Mouse (Mus musculus) Muller cell, postnatal 12 days (primary cell): ENCODE measurements at regions not wholly inside any gene's neighbourhood (a gene's known extent, or its start where the extent isn't known, plus 50 kb on each side); places are given as distances from the start of the nearest gene placed in this dataset.

Experiments used
- DNase-seq: peaks from one replicate; pipeline ENCODE4 v3.0.0-alpha.2; 2015; ENCODE audit errors: inconsistent ontology term

DNA sequence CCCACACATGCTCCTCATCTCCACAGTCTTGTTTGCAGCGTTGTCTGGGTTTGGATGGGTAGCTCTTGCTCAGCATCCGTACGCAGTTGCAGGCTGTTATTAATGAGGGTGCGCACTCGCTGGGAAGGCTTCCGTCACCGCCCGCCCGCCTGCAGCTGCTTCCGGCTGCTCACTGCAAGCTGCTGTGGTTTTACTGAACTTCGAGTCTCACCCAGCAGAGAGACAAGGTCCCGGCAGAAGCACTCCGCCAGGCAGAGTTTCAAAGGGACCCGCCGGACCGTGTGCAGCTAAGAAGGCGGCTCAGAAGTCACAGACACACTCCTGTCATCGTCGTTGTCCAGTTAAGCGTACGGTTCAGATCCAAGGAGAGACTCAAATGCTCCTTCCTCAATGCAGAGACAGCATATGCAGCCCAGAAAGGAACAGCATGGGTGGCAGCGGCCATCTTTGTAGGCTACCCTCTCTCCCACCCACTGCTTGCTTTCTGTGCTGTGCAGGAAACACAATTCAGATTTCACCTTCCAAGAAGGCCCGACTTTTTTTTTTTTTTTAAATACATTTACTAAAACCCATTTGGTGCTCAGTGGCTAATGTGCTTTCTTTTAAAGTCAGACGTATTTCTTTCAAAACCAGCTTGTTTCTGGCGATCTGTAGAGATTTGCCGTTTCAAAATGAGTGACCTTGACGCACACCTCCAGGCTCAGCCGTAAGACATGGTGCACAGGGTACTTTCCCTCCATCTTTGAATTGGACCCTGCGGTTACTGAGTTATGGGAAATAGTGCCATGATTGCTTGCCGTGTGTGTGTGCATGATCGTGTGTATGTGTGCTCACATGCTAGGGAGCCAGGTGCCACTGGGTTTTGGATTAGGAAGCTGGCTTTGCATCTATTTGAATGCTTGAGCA is 169.2 kb upstream of the Map3k1 start:
- DNase-seq: no peak

DNA sequence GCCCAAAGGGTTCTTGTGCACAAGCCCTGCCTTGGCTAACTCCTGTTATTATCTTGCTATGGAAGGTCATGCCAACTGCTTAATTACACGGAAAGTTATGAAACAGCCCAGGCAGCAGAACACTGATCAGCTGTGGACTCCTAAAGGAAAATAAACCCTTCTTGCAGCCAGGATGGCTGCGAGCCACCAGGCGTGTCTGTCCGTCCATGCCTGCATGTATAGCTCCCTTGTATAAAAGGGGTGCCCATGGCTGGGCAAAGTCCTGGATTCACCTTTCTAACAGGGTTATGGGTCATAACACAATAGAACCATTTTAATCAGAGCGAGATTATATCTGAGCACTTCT is 169.9 kb upstream of the Map3k1 start:
- DNase-seq: peak; percentile 70

DNA sequence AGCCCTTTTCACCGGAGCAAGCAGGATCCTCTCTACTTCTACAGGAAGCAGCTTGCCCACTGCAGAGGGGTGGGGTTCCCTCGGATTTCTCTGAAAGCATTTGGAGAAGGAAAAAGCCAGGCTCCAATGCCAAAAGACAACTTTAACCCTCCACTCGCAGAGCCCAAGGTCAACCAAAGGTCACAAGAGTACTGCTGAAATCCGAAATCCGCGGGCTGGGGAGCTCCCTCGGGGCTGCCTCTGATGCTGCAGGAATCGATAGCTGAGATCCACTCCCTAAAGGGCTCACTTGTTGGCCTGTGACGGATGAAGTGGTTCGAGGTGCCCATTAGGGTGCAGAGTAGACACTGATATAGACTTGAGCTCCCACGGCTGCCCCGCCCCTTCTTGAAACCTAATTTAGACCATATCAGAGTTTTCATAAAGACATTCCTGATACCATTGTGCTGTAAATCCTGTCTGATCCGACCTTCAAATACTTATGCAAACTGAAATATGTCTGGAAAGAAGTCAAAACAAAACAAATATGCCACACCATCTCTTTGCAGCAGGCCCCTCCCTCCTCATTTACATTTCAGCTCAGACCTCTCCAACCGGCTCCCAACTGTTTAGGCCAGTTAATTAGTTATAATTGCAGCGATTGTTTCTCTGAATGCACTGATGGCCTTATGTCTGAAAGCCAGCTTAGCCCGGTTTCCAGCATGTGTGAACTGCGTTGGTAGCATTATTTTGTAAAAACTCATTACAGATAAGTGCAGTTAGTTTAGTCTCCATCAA is 170.8 kb upstream of the Map3k1 start:
- peak; percentile 68 for DNase-seq

GRCm38 (mm10) chr13:111980205-111980595 is 171.4 kb upstream of the Map3k1 start:
- DNase-seq: no peak

DNA sequence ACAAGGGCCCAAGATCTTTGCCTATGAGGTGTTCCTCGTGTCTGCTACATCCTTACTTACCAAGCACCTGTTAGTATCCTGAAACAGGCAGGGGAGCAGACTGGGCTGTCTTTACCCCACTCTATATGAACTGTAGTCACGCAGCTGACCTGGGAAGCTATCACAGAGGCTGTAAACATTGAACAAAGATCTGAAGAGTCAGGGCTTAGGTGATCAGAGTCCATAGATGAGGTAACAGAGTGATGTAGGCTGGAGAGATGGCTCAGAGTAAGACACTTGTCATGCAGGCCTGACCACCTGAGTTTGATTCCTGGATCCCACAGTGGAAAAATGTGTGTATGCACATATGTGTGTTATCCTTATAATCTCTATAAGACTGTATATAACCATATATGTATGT is 172.3 kb upstream of the Map3k1 start:
- no peak for DNase-seq

- no peak for DNase-seq
These were observed 174.1 kb upstream of the Map3k1 start for GRCm38 (mm10) chr13:111982796-111983460.

DNA sequence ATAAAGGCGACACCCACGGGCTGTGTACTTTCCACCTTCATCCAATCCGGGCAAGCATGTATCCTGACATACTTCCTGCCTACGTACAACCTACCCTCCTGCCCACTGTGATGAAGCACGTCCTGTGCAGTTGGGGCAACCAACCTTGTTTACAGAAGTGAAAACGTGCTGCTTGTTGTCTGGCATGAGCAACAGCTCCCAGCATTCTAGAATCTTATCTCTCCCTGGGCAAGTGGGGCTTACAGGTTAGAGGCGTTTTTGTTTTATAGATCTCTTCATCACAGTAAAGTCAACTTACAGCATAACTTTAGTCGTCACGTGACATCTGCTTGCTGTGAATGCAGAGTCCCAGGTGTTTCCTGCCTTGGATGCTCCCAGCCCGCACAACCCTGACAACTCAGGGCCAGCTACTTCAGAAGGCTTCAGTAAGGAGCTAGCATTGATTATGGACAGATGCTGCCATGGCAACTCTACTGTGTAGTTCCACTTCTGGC is 175.3 kb upstream of the Map3k1 start:
- no peak for DNase-seq

DNA sequence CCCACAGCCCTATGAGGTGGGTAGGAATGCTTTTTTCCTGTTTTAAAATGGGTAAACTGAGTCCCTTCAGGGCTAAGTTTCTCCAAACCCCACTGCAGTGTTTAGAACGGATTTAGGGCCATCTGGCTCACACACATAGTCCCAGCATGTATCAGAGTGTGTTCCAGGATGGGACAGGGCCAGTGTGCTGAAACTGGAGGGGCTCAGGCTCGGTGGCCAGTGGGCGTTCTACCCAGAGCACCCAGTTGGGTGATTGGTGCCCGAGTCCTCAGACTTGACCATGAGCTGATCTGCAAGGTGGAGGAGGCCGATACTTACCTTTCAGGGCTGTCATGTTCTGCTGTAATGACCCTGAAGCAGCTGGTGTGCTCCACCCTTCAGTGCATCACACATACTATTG is 176.6 kb upstream of the Map3k1 start:
- DNase-seq: no peak

GRCm38 (mm10) chr13:111986681-111987080 is 177.9 kb upstream of the Map3k1 start:
- DNase-seq: no peak

- DNase-seq: no peak
These were observed 178.6 kb upstream of the Map3k1 start for GRCm38 (mm10) chr13:111987420-111987819.

DNA sequence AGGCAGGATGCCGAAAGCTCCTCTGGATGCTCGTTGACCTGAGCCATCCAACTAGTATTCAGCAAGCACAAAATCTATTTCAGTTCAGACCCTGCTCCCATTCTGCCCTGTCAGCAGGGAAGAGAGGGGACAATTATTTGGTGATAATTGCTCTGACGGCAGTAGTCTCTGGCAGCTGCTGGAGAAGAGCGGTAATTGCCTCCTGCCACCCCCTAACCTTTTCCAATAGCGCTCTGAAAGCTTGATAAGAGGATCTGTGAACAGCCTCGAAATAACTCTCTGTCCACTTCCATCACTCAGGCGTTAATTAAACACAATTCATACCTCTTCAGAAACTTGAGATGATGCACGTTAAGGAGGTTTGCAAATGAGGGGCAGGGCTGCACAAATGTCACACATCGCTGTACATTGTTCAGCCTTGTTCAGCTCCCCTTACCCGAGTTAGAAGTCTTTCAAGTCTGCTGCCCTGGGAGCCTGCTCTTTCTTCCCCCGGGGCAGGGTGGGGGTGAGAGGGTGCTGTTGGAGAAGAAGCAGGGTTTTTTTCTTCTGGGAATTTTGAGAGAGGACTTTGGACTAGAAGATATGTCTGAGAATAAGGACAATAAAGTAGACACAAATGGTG is 182.2 kb upstream of the Map3k1 start:
- peak; percentile 37 for DNase-seq

DNA sequence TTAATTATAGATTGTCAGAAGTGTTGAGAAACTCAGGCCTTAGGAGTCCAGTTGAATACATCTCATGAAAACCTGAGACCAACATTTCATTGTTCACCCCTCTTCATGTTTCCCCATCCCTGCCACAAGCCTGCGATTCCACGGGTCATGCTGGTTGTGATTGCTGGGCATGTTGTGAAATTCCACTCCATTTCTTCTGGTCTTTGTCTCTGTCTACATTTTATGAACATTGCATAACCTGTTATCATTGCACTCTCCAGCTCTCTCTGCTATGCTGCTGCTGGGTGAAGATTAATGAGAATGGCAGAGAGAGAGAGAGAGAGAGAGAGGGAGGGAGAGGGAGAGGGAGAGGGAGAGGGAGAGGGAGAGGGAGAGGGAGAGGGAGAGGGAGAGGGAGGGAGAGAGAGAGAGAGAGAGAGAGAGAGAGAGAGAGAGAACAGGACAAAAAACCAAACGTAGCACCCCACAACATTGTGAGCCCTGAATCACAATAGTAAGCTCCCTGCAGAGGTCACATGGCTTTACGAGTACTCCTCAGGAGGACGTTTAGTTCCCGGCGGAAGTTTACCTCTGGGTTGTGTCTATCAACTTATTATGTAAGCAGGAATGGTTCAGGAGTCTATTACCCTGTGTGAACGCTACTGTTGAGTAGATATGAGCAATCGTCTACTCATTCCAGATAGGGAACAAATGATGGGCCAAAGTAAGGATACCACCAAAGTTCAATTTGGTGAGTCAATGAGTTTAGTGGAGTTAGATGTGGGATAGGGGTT is 183.5 kb upstream of the Map3k1 start:
- no peak for DNase-seq

GRCm38 (mm10) chr13:111994862-111995490 is 186.2 kb upstream of the Map3k1 start:
- no peak for DNase-seq

DNA sequence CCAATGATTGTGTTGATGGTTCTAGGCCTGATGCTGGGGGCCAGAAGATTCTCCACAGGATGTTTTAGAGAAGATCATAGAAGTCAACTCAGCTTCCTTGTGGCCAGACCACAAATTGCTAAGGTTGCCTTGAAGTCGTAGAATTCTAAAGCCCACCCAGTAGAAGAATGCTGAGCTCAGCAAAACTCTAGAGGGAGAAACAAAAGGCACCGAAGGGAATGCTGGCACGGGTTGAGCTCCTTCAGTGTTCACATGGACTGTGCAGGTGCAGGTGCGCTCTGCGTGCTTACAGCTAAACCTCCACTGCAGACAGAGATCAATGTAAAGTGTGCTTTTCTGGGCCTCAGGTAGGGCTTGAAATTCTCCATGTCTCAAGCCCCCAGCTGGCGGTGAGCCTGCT is 186.9 kb upstream of the Map3k1 start:
- DNase-seq: no peak

GRCm38 (mm10) chr13:111996910-111997309 is 188.1 kb upstream of the Map3k1 start:
- peak; percentile 80 for DNase-seq

GRCm38 (mm10) chr13:111997980-111998945 is 189.5 kb upstream of the Map3k1 start:
- DNase-seq: no peak

DNA sequence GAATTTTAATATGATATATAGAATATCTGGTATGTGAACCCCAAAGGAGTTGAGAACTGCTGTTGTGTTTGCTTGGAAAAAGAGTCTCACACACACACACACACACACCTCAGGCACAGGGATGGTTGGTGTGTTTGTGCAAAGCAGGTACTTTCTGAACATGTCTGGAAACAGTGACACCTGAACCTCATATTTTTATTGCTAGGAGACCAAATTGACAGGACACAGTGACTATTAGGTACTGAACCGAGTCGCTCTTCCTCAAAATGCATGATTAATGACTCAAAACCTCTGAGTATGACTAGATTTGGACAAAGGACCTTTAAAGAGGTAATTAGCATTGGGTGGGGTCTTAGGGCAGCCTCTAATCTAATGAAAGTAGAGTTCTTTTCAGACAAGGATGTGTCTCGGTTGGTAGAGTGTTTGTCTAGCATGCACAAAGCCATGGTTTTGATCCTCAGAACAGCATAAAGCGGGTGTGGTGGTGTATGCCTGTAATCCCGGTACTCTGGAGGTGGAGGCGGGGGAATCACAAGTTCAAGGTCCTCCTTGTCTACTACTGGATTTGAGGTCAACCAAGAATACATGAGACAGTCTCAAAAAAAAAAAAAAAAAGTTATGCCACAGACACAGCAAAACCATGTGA is 191.0 kb upstream of the Map3k1 start:
- DNase-seq: no peak

- DNase-seq: no peak
These were observed 191.5 kb upstream of the Map3k1 start for GRCm38 (mm10) chr13:112000293-112000665.

GRCm38 (mm10) chr13:112000696-112001095 is 191.9 kb upstream of the Map3k1 start:
- DNase-seq: no peak
